Mouse (Mus musculus) forebrain, embryonic 16.5 days (tissue): Measurements from ENCODE around the gene Lrp1. TPM values are rescaled to one million over a fixed set of nuclear protein-coding genes. Genes with fewer than 3 reads are reported as not detected.

Experiments used
- ATAC-seq: fragments of 200-750 bp; cut with Nextera tagmentation; 2 replicates; pipeline ENCODE4 v1.8.0; 2017; ENCODE audit warnings: mild to moderate bottlenecking, moderate library complexity
- H3K27ac ChIP-seq: fragments of 300-500 bp; sonication (generic); 2 replicates; pipeline ENCODE4 v1.5.1; 2014; ENCODE audit warnings: low read length, control low read depth
- H3K27me3 ChIP-seq: fragments of 300-500 bp; sonication (generic); replicated peaks from 2 replicates; pipeline ENCODE4 v1.6.1; 2014; ENCODE audit warnings: low read length; ENCODE audit not compliant: control insufficient read depth, insufficient read depth
- H3K36me3 ChIP-seq: fragments of 300-500 bp; sonication (generic); 2 replicates; pipeline ENCODE4 v1.6.1; 2014; ENCODE audit not compliant: control insufficient read depth, insufficient read depth
- H3K4me1 ChIP-seq: fragments of 300-500 bp; sonication (generic); replicated peaks from 2 replicates; pipeline ENCODE4 v1.6.1; 2014; ENCODE audit warnings: low read length; ENCODE audit not compliant: control insufficient read depth, insufficient read depth
- H3K4me2 ChIP-seq: fragments of 300-500 bp; sonication (generic); 2 replicates; pipeline ENCODE4 v1.6.1; 2014; ENCODE audit warnings: mild to moderate bottlenecking, low read length, control low read depth
- H3K4me3 ChIP-seq: fragments of 300-500 bp; sonication (generic); replicated peaks from 2 replicates; pipeline ENCODE4 v1.5.1; 2014; ENCODE audit warnings: mild to moderate bottlenecking, low read length, control low read depth
- H3K9ac ChIP-seq: fragments of 300-500 bp; sonication (generic); replicated peaks from 2 replicates; pipeline ENCODE4 v1.6.1; 2014; ENCODE audit warnings: low read depth, low read length, control low read depth
- H3K9me3 ChIP-seq: fragments of 300-500 bp; sonication (generic); 2 replicates; pipeline ENCODE4 v1.6.1; 2016; ENCODE audit warnings: low read length; ENCODE audit not compliant: control insufficient read depth
- WGBS: fragments of 180-500 bp; shearing (Covaris S2); extraction: QIAGEN DNeasy Blood & Tissue Kit; methylation state at CpG from one replicate; pipeline ENCODE4 v1.1.7; 2014; 5-methylcytosine and 5-hydroxymethylcytosine counted together
- polyA plus RNA-seq: library from polyadenylated mRNA; unstranded; fragments of >200 nt; fragmentation: Nextera tagmentation; extraction: Ambion mirVana; gene quantifications from 2 replicates; pipeline ENCODE4 v1.2.1, GENCODE M21; 2015

Gene Lrp1
- polyA plus RNA-seq, 1 experiment from 2014 or later = 117 TPM

- peak overlapping the region; percentile 99 for H3K27ac ChIP-seq
- no peaks in the 10 kb centered on the region for H3K9me3 ChIP-seq
- H3K36me3 ChIP-seq = no peaks in the 10 kb centered on the region
- peak overlapping the region; percentile 98 for H3K4me2 ChIP-seq
- 6% methylated on average over 11 of the region's 11 CpGs for WGBS
- peak overlapping the region; percentile 57 for H3K4me3 ChIP-seq
- H3K27me3 ChIP-seq = peaks cover 13% of the 10 kb centered on the region
- no peak for ATAC-seq
- peaks cover 64% of the 10 kb centered on the region for H3K4me1 ChIP-seq
- H3K9ac ChIP-seq = peak overlapping the region; percentile 87
These were observed 109.9 kb downstream of the Lrp1 start for GRCm38 (mm10) chr10:127510895-127511617.

GRCm38 (mm10) chr10:127509837-127510701, 110.9 kb downstream of the Lrp1 start:
- ATAC-seq = peak; percentile 44
- no peaks in the 10 kb centered on the region for H3K9me3 ChIP-seq
- H3K27me3 ChIP-seq = peaks cover 8% of the 10 kb centered on the region
- no peaks in the 10 kb centered on the region for H3K36me3 ChIP-seq
- under 1% methylated on average over 17 of the region's 17 CpGs for WGBS
- peak overlapping the region; percentile 73 for H3K4me2 ChIP-seq
- H3K4me1 ChIP-seq = peaks cover 64% of the 10 kb centered on the region
- peak overlapping the region; percentile 99 for H3K27ac ChIP-seq
- H3K9ac ChIP-seq = peak overlapping the region; percentile 33; the same call in 1 of the 2 replicates
- H3K4me3 ChIP-seq = peak overlapping the region; percentile 43

- no peaks in the 10 kb centered on the region for H3K9me3 ChIP-seq
- H3K36me3 ChIP-seq = no peaks in the 10 kb centered on the region
- peak overlapping the region; percentile 43 for H3K4me3 ChIP-seq
- peak overlapping the region; percentile 73 for H3K4me2 ChIP-seq
- WGBS = under 1% methylated on average over 32 of the region's 35 CpGs
- H3K9ac ChIP-seq = peak overlapping the region; percentile 55
- H3K4me1 ChIP-seq = peaks cover 61% of the 10 kb centered on the region
- H3K27me3 ChIP-seq = no peaks in the 10 kb centered on the region
- peak overlapping the region; percentile 99 for H3K27ac ChIP-seq
- peak; percentile 62 for ATAC-seq
These were observed 111.7 kb downstream of the Lrp1 start for GRCm38 (mm10) chr10:127509051-127509836.

GRCm38 (mm10) chr10:127508239-127508638, 112.7 kb downstream of the Lrp1 start:
- Histone ChIP-seq H3K9ac (no peak overlapping the region), H3K4me2 (peak overlapping the region; percentile 73), H3K4me1 (peaks cover 52% of the 10 kb centered on the region), H3K9me3 (no peaks in the 10 kb centered on the region), H3K36me3 (no peaks in the 10 kb centered on the region), H3K4me3 (no peak overlapping the region), H3K27ac (0 out of 2 replicates have a peak overlapping the region, but pooled peaks have one; percentile 99), H3K27me3 (no peaks in the 10 kb centered on the region)
- ATAC-seq = no peak
- 2% methylated on average over 15 of the region's 15 CpGs for WGBS

GRCm38 (mm10) chr10:127500894-127501893, 119.8 kb downstream of the Lrp1 start, which contains the start of gene Stac3:
Stac3 (plus strand) TSS chr10:127501686.
- no peak within 1 kb of the TSS for H3K27ac ChIP-seq
- H3K4me3 ChIP-seq = no peak within 1 kb of the TSS
- ATAC-seq = no peak
- WGBS = 78% methylated on average over 13 of the region's 13 CpGs
- peaks cover 20% of the 10 kb centered on the region for H3K36me3 ChIP-seq
- no peaks in the 10 kb centered on the region for H3K4me1 ChIP-seq
- H3K27me3 ChIP-seq = no peaks in the 10 kb centered on the region
- no peak within 1 kb of the TSS for H3K4me2 ChIP-seq
- no peak within 1 kb of the TSS for H3K9ac ChIP-seq
- no peaks in the 10 kb centered on the region for H3K9me3 ChIP-seq

- Histone ChIP-seq H3K36me3 (peaks cover 28% of the 10 kb centered on the region), H3K4me2 (no peak overlapping the region), H3K9ac (no peak overlapping the region), H3K27ac (no peak overlapping the region), H3K9me3 (no peaks in the 10 kb centered on the region), H3K4me3 (no peak overlapping the region), H3K27me3 (no peaks in the 10 kb centered on the region), H3K4me1 (no peaks in the 10 kb centered on the region)
- 87% methylated on average over 4 of the region's 4 CpGs for WGBS
- ATAC-seq = no peak
These were observed 120.9 kb downstream of the Lrp1 start for GRCm38 (mm10) chr10:127500042-127500441.

GRCm38 (mm10) chr10:127499516-127499915, 121.4 kb downstream of the Lrp1 start:
- no peaks in the 10 kb centered on the region for H3K9me3 ChIP-seq
- no peaks in the 10 kb centered on the region for H3K4me1 ChIP-seq
- no peak overlapping the region for H3K9ac ChIP-seq
- no peaks in the 10 kb centered on the region for H3K27me3 ChIP-seq
- WGBS = 72% methylated on average over 5 of the region's 5 CpGs
- no peak overlapping the region for H3K4me2 ChIP-seq
- no peak overlapping the region for H3K4me3 ChIP-seq
- peaks cover 33% of the 10 kb centered on the region for H3K36me3 ChIP-seq
- H3K27ac ChIP-seq = no peak overlapping the region
- no peak for ATAC-seq

- peaks cover 39% of the 10 kb centered on the region for H3K36me3 ChIP-seq
These were observed 124.8 kb downstream of the Lrp1 start for GRCm38 (mm10) chr10:127496156-127496555.

More at GRCm38 (mm10) chr10:127496156-127496555, 124.8 kb downstream of the Lrp1 start:
- Histone ChIP-seq H3K4me3 (no peak overlapping the region), H3K27me3 (no peaks in the 10 kb centered on the region), H3K9me3 (no peaks in the 10 kb centered on the region), H3K9ac (no peak overlapping the region), H3K4me2 (no peak overlapping the region), H3K4me1 (no peaks in the 10 kb centered on the region), H3K27ac (no peak overlapping the region)
- WGBS = 96% methylated on average over 3 of the region's 3 CpGs
- ATAC-seq = no peak
